Mouse (Mus musculus) heart, postnatal 14 days (tissue): ENCODE measurements around the gene Col23a1. TPM values are rescaled to one million over a fixed set of nuclear protein-coding genes. Genes with fewer than 3 reads are reported as not detected.

ENCODE experiments used
- DNase-seq, 2 experiments: peaks; one replicate each; pipeline ENCODE4 v3.0.0; 2021 to 2022
- intact Hi-C: fragments of 180-260 bp; cut with DNase I; formaldehyde crosslinking; loops from one replicate; pipeline ENCODE4 v1.15.1; 2025
- long read RNA-seq, 2 experiments: library from polyadenylated mRNA; stranded (forward); transcript quantifications; one replicate each; pipeline ENCODE4 v2.0.0; 2021
- total RNA-seq, 2 experiments: library from RNA; stranded (reverse); gene quantifications; 2 replicates each; pipeline ENCODE4 v1.2.3; 2021

Col23a1 gene
- 1 to 10 TPM; 1.5 to 1.7 TPM for total RNA-seq
- long read RNA-seq, experiment 1, partial matches to known transcripts: 0 of 1 reads
- long read RNA-seq, experiment 1, other reads (novel, unspliced or antisense): 1 of 1 reads
- long read RNA-seq, experiment 2, partial matches to known transcripts: 1 of 3 reads
- long read RNA-seq, experiment 2, other reads (novel, unspliced or antisense): 2 of 3 reads

DNA sequence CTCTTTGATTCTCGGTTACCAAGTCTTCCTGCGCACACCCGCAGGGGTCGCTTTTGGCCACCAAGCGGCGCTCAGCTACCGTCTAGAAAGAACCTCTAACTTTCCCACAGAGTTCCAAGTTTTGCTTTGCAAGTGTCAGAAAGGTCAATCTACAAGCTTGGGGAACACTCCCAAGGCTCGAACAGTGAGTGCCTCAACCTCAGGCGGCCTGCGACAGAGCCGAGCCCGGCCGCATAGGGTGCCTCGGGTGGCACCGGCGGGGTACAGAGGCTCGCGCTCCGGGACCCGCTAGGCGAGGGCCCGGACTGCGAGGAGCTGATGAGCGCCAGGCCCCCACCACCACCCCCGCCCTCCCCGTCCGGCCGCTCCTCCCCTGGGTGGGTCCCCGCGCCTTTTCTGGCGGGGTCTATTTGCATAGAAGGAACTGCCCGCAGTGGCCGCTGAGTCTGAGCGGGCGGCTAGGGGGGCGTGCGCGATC is at the start of gene Col23a1:
TSS of gene Col23a1 (plus strand) at position 357 of the 478 bp plus-strand sequence.
- intact Hi-C loops: loop anchor here (1.0 to 10.0 kb wide), 3 partner anchors 157 to 395 kb away; partner anchors contain the start of gene 0610009B22Rik
- DNase-seq: peak; percentile 79 to 83

DNA sequence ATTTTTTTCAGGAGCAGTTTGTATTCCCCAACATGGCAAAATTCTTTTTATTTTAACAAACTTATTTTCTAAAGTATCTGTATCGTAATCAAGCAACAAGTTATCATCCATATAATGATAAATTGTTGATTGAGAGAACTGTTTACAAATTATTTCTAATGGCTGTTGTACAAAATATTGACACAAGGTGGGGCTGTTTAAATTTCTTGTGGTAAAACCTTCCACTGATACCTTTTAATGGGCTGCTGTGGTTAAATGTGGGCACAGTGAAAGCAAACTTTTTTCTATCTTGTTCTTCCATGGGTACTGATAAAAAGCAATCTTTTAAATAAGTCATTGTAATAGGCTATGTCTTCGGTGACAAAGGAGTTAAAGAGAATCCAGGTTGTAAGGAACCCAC is 46.8 kb upstream of the Col23a1 start:
- intact Hi-C loops: no loop called here
- DNase-seq: no peak

DNA sequence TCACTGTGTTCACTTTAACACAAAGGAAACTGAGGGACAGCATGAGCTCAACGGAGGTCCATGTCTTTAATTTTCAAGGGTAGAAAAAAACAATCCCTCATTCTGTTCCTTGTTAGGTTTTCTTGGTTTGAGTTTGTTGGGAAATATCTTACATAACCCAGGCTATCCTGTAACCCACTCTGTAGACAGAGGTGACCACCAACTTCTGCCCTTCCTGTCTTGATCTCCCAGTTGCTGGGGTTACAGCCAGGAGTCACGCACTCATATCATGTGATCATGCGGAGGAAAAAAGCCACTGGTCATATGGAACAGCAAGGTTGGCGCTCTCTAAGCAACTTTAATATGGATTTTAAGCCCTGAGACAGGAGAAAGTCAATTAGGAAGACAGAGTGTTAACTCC is 32.7 kb upstream of the Col23a1 start:
- intact Hi-C loops: no loop called here
- no peak for DNase-seq

DNA sequence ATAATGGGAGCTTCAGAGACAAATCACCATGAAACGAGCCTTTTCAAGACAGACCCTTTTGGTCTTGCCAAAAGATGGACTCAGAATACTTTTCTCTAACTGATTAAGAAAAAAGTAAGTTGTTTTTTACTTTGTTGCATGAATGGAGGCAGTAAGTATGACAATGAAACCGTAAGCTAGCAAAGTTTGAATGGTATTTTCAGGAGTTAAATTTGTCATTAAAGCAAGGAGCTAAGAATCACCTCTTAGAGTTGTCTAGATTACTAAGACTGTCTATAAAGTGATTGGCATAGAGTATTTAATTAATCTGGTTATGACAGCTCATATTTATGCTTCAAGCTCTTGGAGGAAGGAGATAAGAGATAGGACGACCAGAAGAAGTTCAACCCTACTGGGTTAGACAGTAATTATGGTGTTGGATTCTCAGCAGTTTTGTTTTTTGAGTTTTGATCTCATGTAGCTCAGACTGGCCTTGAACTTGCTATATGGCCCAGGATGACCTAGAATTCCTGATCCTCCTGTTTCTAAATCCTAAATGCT is 28.0 kb upstream of the Col23a1 start, which contains the start of gene Clk4:
TSS of gene Clk4 (plus strand) at position 51 of the 540 bp plus-strand sequence.
- intact Hi-C loops: loop anchor here (10.0 kb wide), 1 partner anchor 327 kb away; the partner anchor contains the start of gene Zfp354b
- DNase-seq: no peak

DNA sequence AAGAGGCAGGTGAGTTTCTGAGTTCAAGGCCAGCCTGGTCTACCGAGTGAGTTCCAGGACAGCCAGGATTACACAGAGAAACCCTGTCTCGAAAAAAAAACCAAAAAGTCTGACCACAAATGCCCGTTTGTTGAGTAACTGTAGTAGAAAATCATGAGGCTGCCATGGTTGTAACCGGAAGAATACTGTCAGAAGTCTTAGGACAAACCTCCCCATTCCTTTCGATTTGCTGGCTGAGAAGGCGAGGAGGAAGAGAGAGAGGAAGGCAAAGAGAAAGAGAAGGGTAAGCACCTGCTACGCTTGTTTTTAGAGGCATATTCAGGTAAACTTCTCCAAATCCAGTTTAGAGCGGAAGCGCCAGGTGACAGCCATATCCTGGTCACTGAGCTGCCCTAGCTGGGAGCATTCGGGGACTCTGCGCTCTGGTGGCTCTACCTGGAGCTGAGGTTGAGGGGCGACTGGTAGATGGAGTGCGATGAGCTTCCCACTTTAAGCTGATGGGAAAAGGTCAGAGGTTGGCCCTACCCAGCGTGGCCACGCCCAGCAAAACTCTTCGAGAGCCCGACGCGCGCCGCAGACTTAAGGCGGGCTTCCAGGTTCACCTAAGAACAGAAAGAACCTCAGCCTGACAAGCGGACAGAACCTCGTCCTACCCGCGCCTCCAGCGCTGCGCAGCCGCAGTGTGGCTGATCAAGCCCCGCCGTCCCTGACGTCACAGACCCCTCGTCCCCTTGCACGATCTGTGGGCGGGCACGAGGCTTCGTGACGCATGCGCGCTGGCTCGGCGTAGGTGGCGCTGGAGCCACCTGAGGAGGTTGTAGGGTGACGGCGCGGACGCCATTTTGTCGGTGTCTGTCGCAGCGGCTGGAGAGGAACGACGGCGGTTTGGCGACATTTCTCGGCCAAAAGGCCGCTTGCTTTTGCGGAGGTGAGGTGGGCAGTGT is 27.1 kb upstream of the Col23a1 start, which contains the start of gene BC049762:
TSS of gene BC049762 (minus strand) at position 705 of the 944 bp plus-strand sequence.
- intact Hi-C loops: loop anchor here (10.0 kb wide), 1 partner anchor 328 kb away; the partner anchor contains the start of gene Zfp354b

DNA sequence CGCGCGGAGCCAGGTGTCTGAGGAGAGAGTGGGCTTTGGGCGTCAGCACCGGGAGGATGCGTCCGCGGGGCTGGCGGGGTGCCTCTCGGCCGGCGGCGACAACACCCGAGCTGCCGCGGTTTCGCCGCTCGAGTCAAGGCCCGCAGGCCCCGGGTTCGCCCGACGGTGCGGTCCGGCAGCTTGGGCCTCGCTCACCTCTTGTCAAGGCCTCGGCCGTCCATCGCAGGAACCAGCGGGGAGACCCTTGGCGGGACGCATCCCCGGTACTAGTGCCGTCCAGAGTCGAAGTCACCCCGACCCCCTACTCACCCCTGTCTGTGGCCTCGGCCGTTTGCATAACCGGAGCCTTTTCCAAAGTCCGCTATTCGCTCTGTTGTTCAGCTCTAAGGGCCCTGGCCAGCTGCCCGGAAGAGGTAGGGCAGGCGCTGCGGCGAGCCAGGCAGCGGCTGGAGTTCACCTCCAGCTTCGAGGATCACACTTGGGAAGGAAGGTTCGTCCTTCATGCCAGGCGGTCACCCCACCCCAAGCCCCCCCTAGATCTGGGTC is 26.4 kb upstream of the Col23a1 start:
- peak; percentile 75 to 79 for DNase-seq
- intact Hi-C loops: loop anchor here (10.0 kb wide), 1 partner anchor 329 kb away; the partner anchor contains the start of gene Zfp354b

More for the DNA sequence above, 27.1 kb upstream of the Col23a1 start, which contains the start of gene BC049762:
- peak; percentile 99 for DNase-seq

DNA sequence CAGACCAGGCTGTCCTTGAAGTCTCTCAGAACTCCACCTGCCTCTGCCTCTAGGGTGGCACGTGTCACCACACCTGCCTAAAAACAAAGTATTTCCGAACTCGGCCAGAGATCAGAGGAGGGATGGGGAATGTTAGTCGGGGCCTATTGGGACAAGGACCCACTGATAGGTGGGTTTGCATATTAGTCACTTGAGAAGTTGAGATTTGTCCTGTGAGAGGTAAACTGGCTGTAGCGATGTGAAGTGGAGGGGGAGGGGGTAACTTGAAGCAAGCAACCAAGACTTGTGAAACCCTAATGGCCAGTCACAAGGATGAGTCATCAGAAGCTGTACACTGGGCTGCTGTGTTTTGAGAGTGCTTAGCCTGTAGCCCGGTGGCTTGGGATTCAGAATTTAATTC is 25.4 kb upstream of the Col23a1 start:
- intact Hi-C loops: loop anchor here (10.0 kb wide), 1 partner anchor 330 kb away; the partner anchor contains the start of gene Zfp354b
- peak; percentile 8 to 12 for DNase-seq

DNA sequence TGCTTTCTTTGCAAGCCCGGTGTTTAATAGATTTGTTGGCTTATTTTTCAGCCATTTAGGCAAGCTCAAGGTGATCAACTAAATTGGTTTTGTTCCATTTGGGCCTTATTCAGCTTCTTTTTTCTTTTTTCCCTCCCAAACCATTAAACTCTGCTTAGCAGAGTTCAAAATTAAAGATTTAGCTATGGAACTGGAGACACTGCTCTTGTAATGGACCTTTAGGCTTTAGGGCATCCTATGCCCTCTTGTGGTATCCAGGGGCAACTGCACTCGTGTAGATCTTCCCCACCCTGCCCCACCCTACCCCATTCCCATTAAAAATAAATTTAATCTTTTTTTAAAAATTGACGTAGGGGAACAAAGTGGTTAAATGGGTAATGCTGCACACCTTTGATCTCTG is 24.4 kb upstream of the Col23a1 start:
- DNase-seq: peak in 1 of 2 experiments; percentile 21
- intact Hi-C loops: loop anchor here (10.0 kb wide), 1 partner anchor 331 kb away; the partner anchor contains the start of gene Zfp354b

DNA sequence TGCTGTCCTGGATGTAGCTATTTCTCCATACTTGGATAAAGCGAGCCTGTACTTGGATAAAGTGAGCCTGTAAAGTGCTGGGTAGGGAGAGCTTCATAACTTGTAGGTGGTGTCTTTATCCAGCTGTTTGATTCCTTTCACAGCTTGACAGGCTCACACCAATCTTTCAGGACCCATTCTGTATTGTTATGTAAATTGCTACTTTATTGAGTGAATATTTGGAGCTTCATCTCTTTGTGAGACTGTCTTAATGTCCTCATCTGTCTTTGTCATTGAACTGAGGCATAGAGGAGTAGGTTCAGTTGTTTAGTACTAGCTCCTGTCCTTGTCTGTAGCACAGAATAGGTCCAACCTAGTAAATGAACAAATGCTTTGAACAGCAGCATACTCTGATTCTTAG is 15.3 kb upstream of the Col23a1 start:
- intact Hi-C loops: no loop called here
- DNase-seq: no peak

DNA sequence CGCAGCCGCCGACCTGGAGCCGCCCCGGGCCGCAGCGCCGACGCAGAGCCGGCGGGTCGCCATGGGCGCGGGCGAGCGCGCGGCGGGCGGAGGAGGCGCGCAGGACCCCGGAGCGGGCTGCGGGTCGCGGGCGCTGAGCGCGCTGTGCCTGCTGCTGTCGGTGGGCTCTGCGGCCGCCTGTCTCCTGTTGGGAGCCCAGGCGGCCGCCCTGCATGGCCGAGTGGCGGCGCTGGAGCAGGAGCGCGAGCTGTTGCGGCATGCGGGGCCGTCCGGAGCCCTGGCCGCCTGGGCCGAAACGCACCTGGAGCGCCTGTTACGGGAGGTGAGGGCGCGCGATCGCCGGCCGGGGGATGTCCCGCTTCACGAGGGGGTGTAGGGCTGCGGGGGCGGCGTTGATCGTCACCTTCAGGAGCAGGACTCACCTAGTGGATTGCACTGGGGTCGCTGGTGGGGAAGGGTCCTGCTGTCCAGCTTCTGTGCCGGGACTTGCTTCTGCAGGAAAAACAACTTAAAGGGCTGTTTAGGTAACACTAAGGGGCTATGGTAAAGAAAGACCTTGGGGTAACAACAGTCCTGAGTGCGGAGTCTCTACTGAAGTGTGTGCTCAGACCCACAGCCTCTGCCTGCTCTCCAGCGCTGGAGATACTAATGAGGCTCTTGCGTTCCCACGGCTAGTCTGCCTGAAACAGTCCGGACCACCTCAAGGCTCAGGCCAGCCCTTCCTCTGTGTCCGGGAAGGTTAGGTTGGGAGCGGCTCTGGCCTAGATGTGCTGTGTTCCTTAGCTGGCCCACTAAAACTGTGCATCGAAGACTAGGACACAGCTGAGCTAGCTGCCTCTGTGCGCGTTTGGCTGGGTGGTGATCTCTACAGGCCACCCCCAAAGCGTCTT is 591 bp downstream of the Col23a1 start:
- intact Hi-C loops: no loop called here

DNA sequence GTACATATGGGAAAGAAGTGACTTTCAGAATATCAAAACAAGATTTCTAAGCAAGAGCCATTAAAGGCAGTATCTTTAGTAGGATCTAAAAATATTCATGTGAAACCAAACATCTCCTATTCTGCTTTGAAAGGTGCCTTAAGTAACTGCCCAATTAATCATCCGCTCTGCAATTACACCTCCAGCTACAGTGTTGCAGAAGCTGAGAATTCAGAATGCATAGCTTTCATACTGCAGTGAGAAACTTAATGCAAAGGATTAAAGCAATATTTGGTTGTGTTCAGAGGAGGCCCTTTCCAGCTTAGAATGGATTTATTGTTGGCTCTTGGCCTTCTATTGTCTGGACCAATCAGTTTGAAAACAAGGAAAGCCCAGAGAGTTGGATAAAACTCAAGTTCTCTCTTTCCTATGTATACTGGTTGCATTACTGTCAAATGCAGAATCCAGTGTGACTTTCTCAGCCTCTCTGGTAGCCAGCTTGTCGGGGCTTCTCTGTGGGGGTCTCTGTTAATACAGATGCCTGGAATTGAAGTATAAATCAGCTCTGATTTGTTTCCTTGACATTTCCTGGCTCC is 4.3 kb downstream of the Col23a1 start:
- no peak for DNase-seq
- intact Hi-C loops: no loop called here

More for the DNA sequence above, 591 bp downstream of the Col23a1 start:
- peak; percentile 9 to 70 for DNase-seq

DNA sequence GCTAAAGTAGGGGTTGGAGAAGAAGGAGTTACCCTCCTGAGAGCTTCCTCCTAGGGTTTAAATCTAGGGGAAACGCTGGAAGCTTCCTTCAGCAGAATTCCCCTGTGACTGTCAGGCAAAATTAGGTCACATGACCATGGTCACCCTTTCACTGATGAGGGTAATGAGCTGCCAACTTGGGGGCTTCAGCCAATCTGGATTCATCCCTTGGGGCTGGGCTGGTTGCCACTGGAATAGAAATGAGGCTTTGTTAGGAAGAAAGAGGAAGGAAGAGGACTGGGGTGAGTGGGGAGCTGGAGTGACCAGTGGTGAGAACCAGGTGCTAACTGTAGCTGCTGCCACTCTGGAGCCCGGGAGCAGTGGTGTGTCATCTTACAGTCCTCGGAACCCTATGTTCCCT is 6.0 kb downstream of the Col23a1 start:
- intact Hi-C loops: no loop called here

DNA sequence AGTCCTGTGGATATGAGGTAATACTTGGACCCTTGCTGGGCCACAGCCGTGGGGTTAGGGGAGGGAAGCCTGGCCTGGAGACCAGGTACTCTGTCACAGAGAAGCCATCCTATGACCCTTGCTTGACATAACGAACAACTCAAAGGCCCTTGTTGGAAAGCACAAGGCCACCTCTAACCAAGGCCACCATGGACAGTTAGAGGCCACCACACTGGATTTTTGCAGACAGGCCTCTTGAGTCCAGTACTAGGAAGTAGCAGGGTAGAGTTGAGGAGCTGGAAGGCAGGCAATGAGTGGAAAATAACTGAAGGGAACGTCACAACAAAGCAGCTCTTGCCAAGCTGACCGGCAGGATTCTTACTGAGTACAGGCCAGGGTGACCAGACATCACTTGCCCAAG is 9.0 kb downstream of the Col23a1 start:
- intact Hi-C loops: no loop called here
- DNase-seq: no peak

More for the DNA sequence above, 6.0 kb downstream of the Col23a1 start:
- no peak for DNase-seq

DNA sequence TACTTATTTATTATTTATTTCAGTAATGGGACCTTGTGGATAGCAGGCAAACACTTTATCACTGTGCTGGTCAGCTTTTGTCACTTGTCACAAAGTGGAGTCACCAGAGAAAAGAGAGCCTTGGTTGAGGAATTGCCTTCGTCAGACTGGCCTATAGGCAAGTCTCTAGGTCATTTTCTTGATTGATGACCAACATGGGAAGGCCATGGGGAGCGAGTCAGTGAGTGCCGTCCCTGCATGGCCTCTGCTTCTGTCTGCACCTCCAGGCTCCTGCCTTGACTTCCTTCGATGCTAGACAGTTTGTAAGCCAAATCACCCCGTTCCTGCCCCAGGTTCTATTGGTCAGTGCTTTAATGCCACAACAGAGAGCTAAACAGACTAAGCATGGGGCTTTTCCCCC is 12.7 kb downstream of the Col23a1 start:
- DNase-seq: no peak
- intact Hi-C loops: no loop called here

DNA sequence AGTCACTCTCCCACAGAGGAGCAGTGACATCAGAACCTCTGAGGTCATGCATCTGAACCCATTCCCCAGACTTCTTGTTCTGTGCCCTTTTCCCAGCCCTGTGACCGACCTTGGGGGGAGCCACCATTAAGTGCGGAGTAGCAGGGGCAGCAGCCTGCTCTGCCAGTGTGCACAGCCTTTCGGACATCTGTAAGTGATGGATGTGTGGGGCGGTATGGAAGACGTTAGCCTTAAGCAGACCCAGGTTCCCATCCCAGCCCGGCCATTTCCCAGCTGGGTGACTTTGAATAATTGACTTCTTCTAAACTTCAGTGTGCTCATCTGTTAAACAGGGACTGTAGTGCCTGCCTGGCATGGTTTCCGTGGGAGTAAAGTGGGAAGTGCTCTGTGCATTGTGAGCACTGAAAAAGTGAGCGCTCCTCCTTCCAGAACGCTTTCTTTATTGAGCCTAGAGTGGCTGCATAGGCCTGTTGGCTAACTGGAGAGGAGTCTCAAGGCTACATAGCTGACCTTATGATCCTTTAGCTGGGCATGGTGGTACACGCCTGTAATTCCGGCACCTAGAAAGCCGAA is 14.3 kb downstream of the Col23a1 start:
- intact Hi-C loops: no loop called here
- DNase-seq: no peak

DNA sequence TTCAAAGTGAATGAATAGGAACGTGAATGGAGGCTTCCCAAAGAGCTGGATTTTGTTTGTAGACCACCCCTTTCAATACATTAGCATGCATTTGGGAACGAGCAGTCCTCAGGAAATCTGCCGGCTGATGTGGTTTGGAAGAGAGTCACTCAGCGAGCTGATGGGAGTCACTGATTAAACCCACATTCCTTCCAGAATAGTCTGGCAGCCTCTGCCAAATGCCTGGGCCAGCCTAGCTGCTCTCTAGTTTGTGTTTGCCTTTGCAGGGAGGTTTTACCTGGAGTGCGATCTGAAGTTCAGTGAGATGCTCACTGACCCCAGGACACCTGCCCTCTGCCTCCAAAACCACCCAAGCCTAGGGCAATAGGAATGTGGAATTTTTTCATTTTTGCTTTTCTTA is 18.6 kb downstream of the Col23a1 start:
- intact Hi-C loops: no loop called here
- no peak for DNase-seq

DNA sequence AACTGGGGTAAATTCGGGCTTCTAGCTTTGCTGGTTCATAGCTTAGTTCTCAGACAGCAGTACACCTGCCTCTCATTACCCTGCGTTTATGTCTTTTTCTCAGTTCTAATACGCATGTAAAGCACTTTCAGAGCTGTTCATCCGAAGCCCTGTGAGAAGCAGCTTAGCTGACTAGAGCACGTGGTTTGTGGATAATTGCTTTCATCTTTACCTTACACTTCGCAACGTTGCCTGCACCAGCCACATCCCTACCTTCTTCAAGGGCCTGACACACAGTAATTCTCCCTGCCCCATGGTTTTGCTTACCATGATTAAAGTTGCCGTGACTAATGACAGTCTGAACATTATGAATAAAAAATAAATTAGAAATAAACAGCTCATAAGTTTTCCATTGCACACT is 22.1 kb downstream of the Col23a1 start:
- no peak for DNase-seq
- intact Hi-C loops: no loop called here

DNA sequence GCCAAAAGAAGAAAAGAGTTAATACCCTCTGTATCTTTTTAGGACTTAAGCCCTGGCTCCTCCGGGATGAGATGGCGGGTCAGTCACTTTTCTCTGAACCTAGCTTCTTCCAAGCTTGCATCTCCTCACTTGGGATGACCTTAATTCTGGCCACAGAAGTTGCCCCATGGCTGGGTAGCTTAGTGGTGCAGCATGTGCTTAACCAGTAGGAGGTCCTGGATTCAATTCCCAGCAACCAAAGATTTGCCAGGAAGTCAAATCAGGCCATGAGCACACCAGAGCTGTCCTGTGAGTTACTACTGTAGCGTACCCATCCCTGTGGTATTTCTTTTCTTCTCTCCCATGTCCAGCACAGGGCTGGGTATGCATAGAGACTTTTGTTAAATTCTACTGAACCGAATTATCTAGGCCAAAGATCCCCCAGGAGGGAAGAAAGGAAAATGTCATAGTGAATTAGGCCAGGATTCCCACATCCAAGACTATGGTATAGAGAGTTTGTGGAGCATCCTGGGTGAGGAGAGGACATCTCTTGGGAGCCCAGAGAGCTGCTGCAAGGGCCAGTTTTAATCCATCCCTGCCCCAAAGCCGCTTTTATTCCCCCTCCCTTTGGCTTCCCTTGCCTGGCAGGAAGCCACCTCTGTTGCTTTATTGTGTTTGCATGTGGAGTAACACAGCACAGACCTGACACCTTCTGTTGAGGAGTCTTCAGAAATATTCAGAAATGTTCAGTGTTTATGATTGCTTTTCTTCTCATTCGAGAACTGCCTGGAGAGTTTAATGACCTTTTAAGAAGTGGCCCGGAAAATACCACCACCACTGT is 26.5 kb downstream of the Col23a1 start:
- no peak for DNase-seq
- intact Hi-C loops: no loop called here
